Mouse (Mus musculus): Measurements from ENCODE around the gene Nlrc4.

- TF ChIP-seq CTCF (conservative IDR thresholded peaks at IDR 0.05; ENCODE audit: low read length), result no peak
- TF ChIP-seq POU5F1 (IDR thresholded peaks at IDR 0.05; ENCODE audit: borderline replicate concordance, low read length), result no peak
Measured at GRCm38 (mm10) chr17:74437762-74438161, 21.2 kb downstream of the Nlrc4 start.
